Mouse (Mus musculus) cerebellum, postnatal 4 days (tissue): Measurements from ENCODE around the gene Elf4.

ENCODE experiments used
- DNase-seq, 2 experiments: peaks; one replicate each; pipeline ENCODE4 v3.0.0; 2022; ENCODE audit warnings: low spot score in 2 of 2, mixed read lengths in 1 of 2

Gene Elf4

GRCm38 (mm10) chrX:48462754-48463507, at the start of gene Elf4:
Gene Elf4, minus strand, starts transcription at chrX:48463132.
- peak; percentile 39 to 65 for DNase-seq

GRCm38 (mm10) chrX:48493763-48494162, 30.8 kb upstream of the Elf4 start:
- no peak for DNase-seq

GRCm38 (mm10) chrX:48481687-48482086, 18.8 kb upstream of the Elf4 start:
- no peak for DNase-seq

- DNase-seq, result no peak
Observed at GRCm38 (mm10) chrX:48481095-48481494, 18.2 kb upstream of the Elf4 start.

GRCm38 (mm10) chrX:48467355-48467946, 4.5 kb upstream of the Elf4 start:
- DNase-seq, result no peak

- DNase-seq, result no peak
Observed at GRCm38 (mm10) chrX:48466174-48466573, 3.2 kb upstream of the Elf4 start.

- no peak for DNase-seq
Observed at GRCm38 (mm10) chrX:48464436-48464835, 1.5 kb upstream of the Elf4 start.

- no peak for DNase-seq
Observed at GRCm38 (mm10) chrX:48463636-48464035, 704 bp upstream of the Elf4 start.

GRCm38 (mm10) chrX:48462297-48462696, 635 bp downstream of the Elf4 start:
- no peak for DNase-seq

- DNase-seq, result no peak
Observed at GRCm38 (mm10) chrX:48461006-48461405, 1.9 kb downstream of the Elf4 start.

GRCm38 (mm10) chrX:48460496-48460895, 2.4 kb downstream of the Elf4 start:
- DNase-seq, result no peak

- no peak for DNase-seq
Observed at GRCm38 (mm10) chrX:48456956-48457355, 6.0 kb downstream of the Elf4 start.

- no peak for DNase-seq
Observed at GRCm38 (mm10) chrX:48455018-48455417, 7.9 kb downstream of the Elf4 start.

GRCm38 (mm10) chrX:48454495-48454878, 8.4 kb downstream of the Elf4 start:
- no peak for DNase-seq

- no peak for DNase-seq
Observed at GRCm38 (mm10) chrX:48453736-48454494, 9.0 kb downstream of the Elf4 start.

- no peak for DNase-seq
Observed at GRCm38 (mm10) chrX:48452931-48453673, 9.8 kb downstream of the Elf4 start.

- no peak for DNase-seq
Observed at GRCm38 (mm10) chrX:48452231-48452890, 10.6 kb downstream of the Elf4 start.

- no peak for DNase-seq
Observed at GRCm38 (mm10) chrX:48449646-48450045, 13.3 kb downstream of the Elf4 start.

GRCm38 (mm10) chrX:48444677-48445076, 18.3 kb downstream of the Elf4 start:
- no peak for DNase-seq

- no peak for DNase-seq
Observed at GRCm38 (mm10) chrX:48441954-48442353, 21.0 kb downstream of the Elf4 start.

- no peak for DNase-seq
Observed at GRCm38 (mm10) chrX:48441548-48441947, 21.4 kb downstream of the Elf4 start.
